Mouse (Mus musculus) heart, embryonic 12.5 days (tissue): ENCODE results near the gene Foxp1. TPM values are rescaled to one million over a fixed set of nuclear protein-coding genes. Genes with fewer than 3 reads are reported as not detected.
A peak's percentile ranks its signal among the peaks of the same experiment; 100 is the strongest.

Experiments
- ATAC-seq: fragments of 200-750 bp; cut with Nextera tagmentation; 2 replicates; pipeline ENCODE4 v1.8.0; 2017; ENCODE audit warnings: moderate TSS enrichment, moderate library complexity; ENCODE audit not compliant: insufficient number of reproducible peaks, low FRiP score
- H3K27ac ChIP-seq: fragments of 300-500 bp; sonication (generic); 2 replicates; pipeline ENCODE4 v1.5.1; 2016; ENCODE audit warnings: mild to moderate bottlenecking, moderate library complexity; ENCODE audit not compliant: poor library complexity, severe bottlenecking
- H3K27me3 ChIP-seq: fragments of 300-500 bp; sonication (generic); replicated peaks from 2 replicates; pipeline ENCODE4 v1.6.1; 2016; ENCODE audit warnings: mild to moderate bottlenecking, moderate library complexity
- H3K36me3 ChIP-seq: fragments of 300-500 bp; sonication (generic); 2 replicates; pipeline ENCODE4 v1.6.1; 2016; ENCODE audit warnings: mild to moderate bottlenecking, moderate library complexity
- H3K4me1 ChIP-seq: fragments of 300-500 bp; sonication (generic); replicated peaks from 2 replicates; pipeline ENCODE4 v1.6.1; 2016; ENCODE audit warnings: mild to moderate bottlenecking
- H3K4me2 ChIP-seq: fragments of 300-500 bp; sonication (generic); 2 replicates; pipeline ENCODE4 v1.6.1; 2016; ENCODE audit warnings: mild to moderate bottlenecking, moderate library complexity
- H3K4me3 ChIP-seq: fragments of 300-500 bp; sonication (generic); 2 replicates; pipeline ENCODE4 v1.5.1; 2016; ENCODE audit warnings: mild to moderate bottlenecking
- H3K9ac ChIP-seq: fragments of 300-500 bp; sonication (generic); 2 replicates; pipeline ENCODE4 v1.6.1; 2016; ENCODE audit warnings: mild to moderate bottlenecking, moderate library complexity
- H3K9me3 ChIP-seq: fragments of 300-500 bp; sonication (generic); replicated peaks from 2 replicates; pipeline ENCODE4 v1.6.1; 2016; ENCODE audit warnings: mild to moderate bottlenecking, moderate library complexity
- WGBS: fragments of 180-500 bp; shearing (Covaris S2); methylation state at CpG from one replicate; pipeline ENCODE4 v1.1.7; 2016; 5-methylcytosine and 5-hydroxymethylcytosine counted together
- polyA plus RNA-seq: library from polyadenylated mRNA; unstranded; fragments of >200 nt; fragmentation: Nextera tagmentation; extraction: Ambion mirVana; gene quantifications from 2 replicates; pipeline ENCODE4 v1.2.1, GENCODE M21; 2016

Gene Foxp1
- polyA plus RNA-seq, 1 experiment from 2014 or later: 91.1 TPM

GRCm38 (mm10) chr6:99043932-99044664, 478.4 kb downstream of the Foxp1 start:
- H3K27me3 ChIP-seq: no peaks in the 10 kb centered on the region
- H3K27ac ChIP-seq: no peak overlapping the region
- no peak overlapping the region for H3K4me3 ChIP-seq
- H3K36me3 ChIP-seq: no peaks in the 10 kb centered on the region
- no peaks in the 10 kb centered on the region for H3K9me3 ChIP-seq
- no peak overlapping the region for H3K9ac ChIP-seq
- H3K4me2 ChIP-seq: no peak overlapping the region
- 84% methylated on average over 12 of the region's 12 CpGs for WGBS
- H3K4me1 ChIP-seq: peaks cover 14% of the 10 kb centered on the region
- no peak for ATAC-seq

GRCm38 (mm10) chr6:99043226-99043625, 479.3 kb downstream of the Foxp1 start:
- Histone ChIP-seq H3K9ac (no peak overlapping the region), H3K4me1 (peaks cover 14% of the 10 kb centered on the region), H3K27me3 (no peaks in the 10 kb centered on the region), H3K9me3 (no peaks in the 10 kb centered on the region), H3K4me2 (no peak overlapping the region), H3K36me3 (no peaks in the 10 kb centered on the region), H3K27ac (no peak overlapping the region), H3K4me3 (no peak overlapping the region)
- WGBS: 74% methylated on average over 7 of the region's 7 CpGs
- ATAC-seq: no peak

- no peak for ATAC-seq
- 83% methylated on average over 6 of the region's 6 CpGs for WGBS
- Histone ChIP-seq H3K27ac (no peak overlapping the region), H3K27me3 (no peaks in the 10 kb centered on the region), H3K4me2 (no peak overlapping the region), H3K4me3 (no peak overlapping the region), H3K9ac (no peak overlapping the region), H3K9me3 (no peaks in the 10 kb centered on the region), H3K36me3 (no peaks in the 10 kb centered on the region), H3K4me1 (peaks cover 14% of the 10 kb centered on the region)
Measured at GRCm38 (mm10) chr6:99042175-99042954, 480.2 kb downstream of the Foxp1 start.

GRCm38 (mm10) chr6:99038977-99039376, 483.5 kb downstream of the Foxp1 start:
- 84% methylated on average over 2 of the region's 2 CpGs for WGBS
- no peak for ATAC-seq
- Histone ChIP-seq H3K4me1 (peaks cover 12% of the 10 kb centered on the region), H3K4me2 (no peak overlapping the region), H3K27ac (no peak overlapping the region), H3K27me3 (no peaks in the 10 kb centered on the region), H3K9ac (no peak overlapping the region), H3K9me3 (peaks cover 3% of the 10 kb centered on the region; the same call in 1 of the 2 replicates), H3K36me3 (no peaks in the 10 kb centered on the region), H3K4me3 (no peak overlapping the region)

GRCm38 (mm10) chr6:99035459-99036375, 486.8 kb downstream of the Foxp1 start:
- H3K4me3 ChIP-seq: no peak overlapping the region
- WGBS: 84% methylated on average over 8 of the region's 8 CpGs
- no peak overlapping the region for H3K9ac ChIP-seq
- no peaks in the 10 kb centered on the region for H3K36me3 ChIP-seq
- H3K27me3 ChIP-seq: no peaks in the 10 kb centered on the region
- no peak overlapping the region for H3K4me2 ChIP-seq
- no peak overlapping the region for H3K27ac ChIP-seq
- no peak for ATAC-seq
- peaks cover 3% of the 10 kb centered on the region; the same call in 1 of the 2 replicates for H3K9me3 ChIP-seq
- H3K4me1 ChIP-seq: peaks cover 26% of the 10 kb centered on the region

- ATAC-seq: no peak
- H3K27me3 ChIP-seq: no peaks in the 10 kb centered on the region
- no peak overlapping the region for H3K4me3 ChIP-seq
- no peaks in the 10 kb centered on the region for H3K36me3 ChIP-seq
- H3K4me1 ChIP-seq: peaks cover 37% of the 10 kb centered on the region
- H3K27ac ChIP-seq: no peak overlapping the region
- H3K4me2 ChIP-seq: no peak overlapping the region
- H3K9ac ChIP-seq: no peak overlapping the region
- 48% methylated on average over 6 of the region's 6 CpGs for WGBS
- H3K9me3 ChIP-seq: peaks cover 3% of the 10 kb centered on the region; the same call in 1 of the 2 replicates
Measured at GRCm38 (mm10) chr6:99033062-99033461, 489.5 kb downstream of the Foxp1 start.

GRCm38 (mm10) chr6:99031321-99031903, 491.1 kb downstream of the Foxp1 start:
- Histone ChIP-seq H3K4me3 (no peak overlapping the region), H3K4me2 (no peak overlapping the region), H3K4me1 (peaks cover 37% of the 10 kb centered on the region), H3K27ac (no peak overlapping the region), H3K9me3 (peaks cover 3% of the 10 kb centered on the region; the same call in 1 of the 2 replicates), H3K36me3 (no peaks in the 10 kb centered on the region), H3K9ac (no peak overlapping the region), H3K27me3 (no peaks in the 10 kb centered on the region)
- WGBS: 68% methylated on average over 9 of the region's 9 CpGs
- no peak for ATAC-seq

- no peak overlapping the region; the same call in 1 of the 2 replicates for H3K27ac ChIP-seq
- H3K27me3 ChIP-seq: no peaks in the 10 kb centered on the region
- no peak overlapping the region for H3K4me3 ChIP-seq
- 45% methylated on average over 6 of the region's 6 CpGs for WGBS
- no peaks in the 10 kb centered on the region for H3K36me3 ChIP-seq
- H3K4me2 ChIP-seq: no peak overlapping the region
- peaks cover 48% of the 10 kb centered on the region for H3K4me1 ChIP-seq
- H3K9me3 ChIP-seq: peaks cover 2% of the 10 kb centered on the region; the same call in 1 of the 2 replicates
- H3K9ac ChIP-seq: no peak overlapping the region
- ATAC-seq: no peak
Measured at GRCm38 (mm10) chr6:99030251-99030650, 492.3 kb downstream of the Foxp1 start.

GRCm38 (mm10) chr6:99029438-99029837, 493.1 kb downstream of the Foxp1 start:
- Histone ChIP-seq H3K27ac (no peak overlapping the region), H3K4me2 (no peak overlapping the region), H3K9me3 (no peaks in the 10 kb centered on the region), H3K4me1 (peaks cover 54% of the 10 kb centered on the region), H3K27me3 (no peaks in the 10 kb centered on the region), H3K9ac (no peak overlapping the region), H3K36me3 (no peaks in the 10 kb centered on the region), H3K4me3 (no peak overlapping the region)
- no peak for ATAC-seq
- WGBS: 35% methylated on average over 5 of the region's 5 CpGs

GRCm38 (mm10) chr6:99028989-99029305, 493.6 kb downstream of the Foxp1 start:
- no peak for ATAC-seq
- 2% methylated on average over 6 of the region's 6 CpGs for WGBS
- no peaks in the 10 kb centered on the region for H3K36me3 ChIP-seq
- H3K4me1 ChIP-seq: peaks cover 55% of the 10 kb centered on the region
- H3K27me3 ChIP-seq: no peaks in the 10 kb centered on the region
- H3K4me3 ChIP-seq: peak overlapping the region; percentile 90
- H3K9me3 ChIP-seq: no peaks in the 10 kb centered on the region
- H3K4me2 ChIP-seq: peak overlapping the region; percentile 75
- peak overlapping the region; percentile 96 for H3K9ac ChIP-seq
- H3K27ac ChIP-seq: peak overlapping the region; percentile 99
